31 mouse cellular contexts compared by ENCODE assay signal in genomic region chr5:27518716-27519115, GRCm38 (mm10). TPM values are rescaled to one million over a fixed set of nuclear protein-coding genes. Genes with fewer than 3 reads are reported as not detected.
DNase-seq lines count a peak whose midpoint lies in the region; ATAC-seq and TF ChIP-seq lines count a peak whose summit lies in the region.
"Had no signal": no experiment of that assay in that cellular context is flagged by ENCODE, and none has a peak within 500 bp of the region (broad histone marks: within the 10 kb centered on the region; RNA-seq: fewer than 3 reads in every experiment).

No protein-coding gene starts in this region.

- peak; percentile 38 for DNase-seq in cerebellum, adult 11-12 months
- no peak for DNase-seq in layer of hippocampus, adult 2 months (ENCODE audit: low spot score in 2 of 2)
- no peak for DNase-seq in layer of hippocampus, adult 18-20 months (ENCODE audit: low spot score in 2 of 2)
- peak; percentile 41 for DNase-seq in cerebellum, adult 9-11 months
- DNase-seq in cerebellum, postnatal 25 days: peak; percentile 33 to 51
- DNase-seq in kidney, adult 11 months: no peak
- DNase-seq in kidney, postnatal 36 days: no peak
- DNase-seq: adrenal gland, adult 8-10 months; adrenal gland, postnatal 25 days; embryo, embryonic 11 days; gastrocnemius, postnatal 10 days; gastrocnemius, postnatal 36 days; heart, adult 2 months; heart, postnatal 14 days; heart, postnatal 4 days had no signal

- H3K27ac ChIP-seq in layer of hippocampus, adult 2 months: peak overlapping the region; percentile 43; the same call in 1 of the 2 replicates
- H3K27ac ChIP-seq: embryonic facial prominence, embryonic 10.5 days; embryonic facial prominence, embryonic 13.5 days; forebrain, embryonic 12.5 days; heart, adult 2 months; heart, embryonic 10.5 days; heart, embryonic 13.5 days; hindbrain, embryonic 14.5 days; hindbrain, postnatal 0 days had no signal

- no peak for TF ChIP-seq CTCF in layer of hippocampus, adult 2 months (conservative IDR thresholded peaks at IDR 0.05)

- H3K4me3 ChIP-seq in layer of hippocampus, adult 2 months: no peak overlapping the region
- H3K4me3 ChIP-seq: embryonic facial prominence, embryonic 10.5 days; embryonic facial prominence, embryonic 13.5 days; erythroblast, embryonic 14.5 days; forebrain, embryonic 12.5 days; heart, adult 2 months; heart, embryonic 10.5 days; heart, embryonic 13.5 days had no signal

- ATAC-seq in cerebellum, adult (ENCODE audit: insufficient number of reproducible peaks, low FRiP score, low TSS enrichment): no peak
- ATAC-seq: activated CD4-positive, CD25-positive, alpha-beta regulatory T cell, adult 4 months; forebrain, embryonic 16.5 days; hindbrain, postnatal 0 days; inflammation-experienced regulatory T-cells, adult 6 months; intestine, embryonic 16.5 days had no signal

RNA-seq across cellular contexts. Expression of gene Speer4b, which starts 17.5 kb away (rescaled TPM):
- total RNA-seq in layer of hippocampus, adult 2 months (2021): not detected
- total RNA-seq in layer of hippocampus, adult 18-20 months (2021): not detected
- total RNA-seq: adrenal gland, adult 8-10 months; adrenal gland, postnatal 25 days; ES-E14; gastrocnemius, adult 18-20 months; gastrocnemius, postnatal 10 days; gastrocnemius, postnatal 36 days; granulocyte monocyte progenitor cell, adult 5-6 weeks; heart, adult 2 months; heart, postnatal 14 days; heart, postnatal 4 days; hindbrain, postnatal 0 days had no signal

Comparison
In these comparisons a context has a peak if more than half of its experiments do, and no peak if none do; other contexts are left out.
1. DNase-seq: peak in cerebellum, adult 11-12 months (single experiment), cerebellum, adult 9-11 months (single experiment) and cerebellum, postnatal 25 days (2 of 2); none in layer of hippocampus, adult 2 months (0 of 2), layer of hippocampus, adult 18-20 months (0 of 2), kidney, adult 11 months (single experiment) and kidney, postnatal 36 days (0 of 2).